Mouse (Mus musculus): ENCODE measurements at regions not wholly inside any gene's neighbourhood (a gene's known extent, or its start where the extent isn't known, plus 50 kb on each side); places are given as distances from the start of the nearest gene placed in this dataset.

- no peak for TF ChIP-seq CTCF (IDR thresholded peaks at IDR 0.05; ENCODE audit: borderline replicate concordance, insufficient read depth, low read length)
- no peak for TF ChIP-seq POLR2A (IDR thresholded peaks at IDR 0.05; ENCODE audit: low read depth, low read length)
Observed at GRCm38 (mm10) chr15:52953480-52953879, 931.2 kb upstream of the Gm7489 start.
